Mouse (Mus musculus): ENCODE results near the gene Hhat. TPM values are rescaled to one million over a fixed set of nuclear protein-coding genes. Genes with fewer than 3 reads are reported as not detected.

The Hhat gene
- total RNA-seq, 2 experiments from 2014 or later: 0.72 TPM

DNA sequence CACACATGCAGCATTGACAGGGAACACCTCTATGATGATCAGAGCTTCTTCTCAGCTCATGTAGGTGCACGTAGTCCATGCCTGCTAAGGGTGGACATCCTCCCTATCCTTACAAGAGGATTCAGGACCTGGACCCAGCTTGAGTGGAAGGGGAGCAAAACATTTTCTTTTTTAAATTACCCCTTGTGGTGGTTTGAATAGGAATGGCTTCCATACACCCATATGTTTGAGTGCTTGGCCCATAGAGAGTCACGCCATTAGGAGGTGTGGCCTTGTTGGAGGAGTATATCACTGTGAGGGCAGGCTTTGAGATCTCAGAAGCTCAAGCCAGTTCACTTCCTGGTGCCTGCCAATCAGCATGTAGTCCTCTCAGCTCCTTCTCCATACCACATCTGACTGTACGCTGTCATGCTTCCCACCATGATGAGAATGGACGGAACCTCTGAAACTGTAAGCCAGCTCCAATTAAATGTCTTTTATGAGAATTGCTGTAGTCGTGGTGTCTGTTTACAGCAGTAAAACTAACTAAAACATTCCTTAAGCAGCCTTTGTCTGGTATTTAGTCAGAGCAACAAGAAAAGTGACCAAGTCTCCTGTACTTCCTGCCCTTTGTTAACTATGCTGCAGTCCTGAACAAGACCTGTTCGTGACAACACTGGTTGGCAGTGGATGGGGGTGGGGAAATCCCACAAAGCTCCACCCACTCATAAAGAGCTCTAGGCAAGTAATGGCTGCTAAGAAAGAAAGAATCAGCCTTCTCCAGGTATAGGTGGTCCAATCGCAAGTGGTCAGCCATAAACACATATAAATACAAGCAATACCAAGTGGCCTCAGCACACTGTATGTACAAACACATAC, 28.4 kb downstream of the Hhat start:
- DNase-seq: no peak

DNA sequence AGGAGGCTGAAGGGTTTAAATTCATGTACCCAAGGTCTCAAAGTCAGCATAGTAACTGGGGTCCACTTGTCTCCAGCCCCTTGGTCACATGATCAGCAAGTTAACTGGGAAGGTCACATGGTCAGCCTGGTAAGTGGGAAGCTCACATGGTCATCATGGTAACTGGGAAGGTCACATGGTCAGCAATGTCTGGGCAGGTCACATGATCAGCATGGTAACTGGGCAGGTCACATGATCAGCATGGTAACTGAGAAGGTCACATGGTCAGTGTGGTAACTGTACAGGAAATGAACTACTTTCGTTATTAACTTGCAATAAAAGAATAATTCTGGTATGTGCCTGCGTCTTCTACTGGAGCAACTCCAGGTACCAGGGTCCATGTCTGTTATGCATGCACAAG, 29.1 kb downstream of the Hhat start:
- DNase-seq: no peak

DNA sequence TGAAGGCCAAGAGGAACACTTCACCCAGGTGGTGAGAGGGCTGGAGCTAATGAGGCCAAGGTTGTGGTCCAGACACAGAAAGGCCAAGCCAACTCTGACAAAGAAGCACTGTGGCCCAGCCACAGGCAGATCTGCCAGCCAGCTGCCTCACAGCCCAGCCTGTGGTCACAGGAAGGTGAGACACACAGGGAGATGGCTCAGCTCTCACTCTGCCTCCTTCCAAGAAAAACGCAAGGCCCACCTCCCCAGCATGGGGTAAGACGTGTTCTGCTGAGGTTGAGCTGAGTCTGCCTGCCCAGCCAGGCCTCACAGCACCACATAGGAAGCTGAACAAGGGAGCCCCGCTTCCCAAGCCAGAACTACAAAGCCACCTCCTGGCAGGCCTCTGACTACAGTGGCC, 34.5 kb downstream of the Hhat start:
- DNase-seq: peak; percentile 20

DNA sequence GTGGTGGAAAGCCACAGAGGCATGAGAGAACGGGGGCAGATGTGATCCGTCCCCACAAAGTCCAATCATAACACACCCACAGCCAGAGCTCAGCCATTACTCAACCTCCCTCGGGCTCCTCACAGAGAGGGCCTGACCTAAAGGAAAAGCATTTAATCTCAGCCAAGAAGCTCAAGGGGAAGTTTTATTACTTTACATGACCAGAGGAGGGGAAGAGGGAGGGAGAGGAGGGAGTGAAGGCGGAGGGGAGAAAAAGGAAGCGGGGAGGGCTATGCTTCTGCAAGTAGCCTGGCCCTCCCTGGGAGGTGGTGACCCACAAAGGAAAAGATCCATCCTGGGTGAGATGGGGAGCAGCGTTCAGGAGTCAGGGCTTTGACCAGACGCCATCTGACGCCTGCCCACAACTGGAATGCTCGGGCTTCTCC, 35.0 kb downstream of the Hhat start:
- no peak for DNase-seq

DNA sequence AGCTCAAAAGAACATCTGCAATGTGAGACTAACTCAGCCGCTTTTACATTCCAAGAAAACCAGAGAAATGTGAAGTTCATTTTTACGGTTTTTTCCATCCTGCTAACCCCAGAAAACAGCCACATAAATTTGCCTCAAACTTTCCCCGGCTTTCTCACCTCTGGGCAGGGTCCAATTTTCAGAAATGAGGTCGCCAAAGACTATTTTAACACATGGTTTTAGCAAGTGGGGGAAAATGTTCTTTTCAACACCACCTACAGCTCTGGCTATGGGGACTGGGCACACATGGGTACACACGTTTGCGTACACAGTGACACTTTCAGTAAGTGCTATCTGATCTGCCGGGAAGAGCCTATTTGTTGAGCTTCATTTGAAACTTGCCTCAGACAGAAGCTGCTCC, 40.5 kb downstream of the Hhat start:
- no peak for DNase-seq

DNA sequence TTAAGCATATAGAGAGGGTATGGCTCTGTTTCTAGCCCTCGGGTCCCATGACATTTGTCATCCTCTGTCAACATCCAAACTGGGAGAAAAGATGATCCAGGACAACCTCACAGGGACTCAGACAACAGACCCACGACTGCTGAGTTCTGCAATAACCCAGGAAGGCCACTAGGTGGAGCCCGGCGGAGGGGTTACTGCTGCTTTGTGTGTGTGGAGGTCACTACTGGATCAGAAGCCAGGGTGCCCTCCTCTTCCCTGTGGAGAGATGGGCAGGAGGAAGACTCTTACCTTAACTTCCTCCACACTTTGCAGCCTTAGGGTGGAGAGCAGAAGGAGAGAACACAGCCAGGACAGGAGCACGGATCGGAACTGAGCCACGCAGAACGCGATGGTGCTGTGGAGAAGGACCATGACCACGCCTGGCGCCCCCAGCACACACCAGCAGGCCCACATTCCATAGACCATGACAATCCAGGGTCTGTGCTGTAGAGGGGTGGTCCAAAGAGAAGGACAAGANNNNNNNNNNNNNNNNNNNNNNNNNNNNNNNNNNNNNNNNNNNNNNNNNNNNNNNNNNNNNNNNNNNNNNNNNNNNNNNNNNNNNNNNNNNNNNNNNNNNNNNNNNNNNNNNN, 43.9 kb downstream of the Hhat start:
- DNase-seq: peak; percentile 39

DNA sequence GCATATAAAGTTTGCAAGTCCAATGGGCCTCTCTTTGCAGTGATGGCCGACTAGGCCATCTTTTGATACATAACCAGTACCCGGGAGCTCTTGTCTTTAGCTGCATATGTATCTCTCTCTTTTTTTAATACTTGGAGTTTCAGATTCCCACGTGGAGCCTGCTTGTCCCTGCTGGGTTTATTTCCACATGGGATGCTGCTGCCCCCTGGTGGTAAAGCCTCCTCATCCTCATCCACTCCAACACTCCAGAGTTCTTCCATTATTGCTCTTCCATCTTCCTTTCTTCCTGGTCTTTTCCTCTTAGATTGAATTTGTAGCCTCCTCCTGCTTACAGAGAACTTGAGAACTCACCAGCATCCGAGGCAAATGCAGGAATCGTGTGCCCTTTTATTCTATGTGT, 48.9 kb downstream of the Hhat start:
- DNase-seq: no peak

DNA sequence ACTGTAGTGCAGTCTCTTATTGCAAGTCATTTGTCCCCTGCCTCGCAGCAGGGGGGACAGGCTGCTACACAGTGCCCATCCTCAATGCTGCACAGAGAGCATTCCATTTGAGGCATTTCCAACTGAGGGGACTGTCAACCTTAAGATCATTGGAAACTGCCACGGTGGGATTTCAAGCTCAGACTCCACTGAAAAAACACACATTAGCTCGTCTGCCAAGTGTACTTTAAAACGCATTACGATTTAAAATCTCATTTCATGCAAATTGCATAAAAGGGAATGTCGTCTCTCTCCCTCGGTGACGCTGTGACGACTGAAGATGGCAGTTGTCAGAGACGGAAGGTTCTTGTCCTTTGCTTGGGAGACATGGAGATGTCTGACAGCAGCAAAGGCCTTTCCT, 50.9 kb downstream of the Hhat start:
- no peak for DNase-seq

DNA sequence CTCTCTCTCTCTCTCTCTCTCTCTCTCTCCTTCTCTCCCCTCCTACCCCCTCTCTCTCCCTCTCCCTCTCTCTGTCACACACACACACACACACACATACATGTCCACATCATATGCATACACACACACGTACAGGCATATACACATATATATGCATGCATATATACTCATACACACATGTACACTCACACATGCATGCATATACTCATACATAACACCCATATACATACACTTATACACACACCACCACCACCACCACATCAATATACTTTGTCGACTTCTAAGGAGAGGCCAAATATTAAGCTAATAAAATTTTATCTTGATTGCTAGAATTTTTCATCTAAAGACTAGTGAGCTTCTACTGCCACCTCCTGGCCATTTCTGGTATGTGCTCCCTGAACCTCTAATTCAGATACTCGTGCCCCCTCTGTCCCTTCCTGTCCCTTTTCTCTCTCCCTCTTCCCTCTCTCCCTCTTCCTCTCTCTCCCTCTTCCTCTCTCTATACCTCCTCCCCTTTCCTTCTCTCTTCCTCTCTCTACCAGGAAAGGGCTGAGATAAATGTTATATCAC, 59.2 kb downstream of the Hhat start:
- DNase-seq: no peak

DNA sequence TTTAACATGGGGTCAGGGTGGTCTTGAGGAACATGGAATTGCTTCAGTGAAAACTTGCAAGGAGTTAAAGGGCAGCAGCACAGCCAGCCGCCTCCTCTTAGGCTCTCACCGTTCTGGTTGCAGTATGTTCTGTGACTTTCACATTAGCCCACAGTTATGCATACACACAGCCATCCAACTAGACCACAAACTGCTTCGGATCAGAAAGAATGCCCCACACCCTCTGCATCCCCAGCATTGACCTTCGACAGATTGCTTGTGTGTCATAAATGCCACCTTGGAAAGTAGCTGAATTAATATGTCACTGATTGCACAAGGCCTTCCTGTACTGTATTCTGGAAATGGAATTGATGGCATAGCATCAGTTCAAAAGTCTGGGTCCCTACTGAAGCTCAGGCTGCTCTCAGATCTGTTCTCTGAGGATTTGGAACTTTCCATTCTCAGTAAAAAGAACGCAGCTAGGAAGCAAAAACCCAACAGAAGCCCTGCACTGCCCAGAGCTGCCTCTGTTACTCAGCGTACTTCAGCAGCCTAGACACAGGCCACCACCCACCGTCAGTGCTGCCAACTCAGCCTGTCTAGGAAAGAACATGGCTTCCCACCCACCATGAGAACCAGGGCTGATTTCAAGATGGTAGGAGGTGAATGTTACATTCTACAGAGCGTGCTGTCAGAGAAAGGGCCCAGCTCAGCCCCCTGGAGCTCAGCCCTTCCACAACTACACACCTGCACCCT, 70.5 kb downstream of the Hhat start:
- DNase-seq: no peak

DNA sequence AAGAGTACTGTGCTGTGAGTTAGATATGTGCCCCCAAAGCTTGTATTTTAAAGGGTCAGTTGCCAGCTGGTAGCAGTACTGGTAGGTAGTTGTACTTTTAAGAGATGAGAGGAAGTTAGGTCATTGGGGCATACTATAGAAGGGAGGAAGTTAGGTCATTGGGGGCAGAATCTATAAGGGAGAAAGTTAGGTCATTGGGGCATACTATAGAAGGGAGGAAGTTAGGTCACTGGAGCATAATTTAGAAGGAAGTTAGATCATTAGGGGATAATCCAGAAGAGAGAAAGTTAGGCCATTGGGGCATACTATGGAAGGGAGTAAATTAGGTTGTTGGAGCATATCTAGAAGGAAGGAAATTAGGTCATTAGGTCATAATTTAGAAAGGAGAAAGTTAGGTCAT, 71.9 kb downstream of the Hhat start:
- DNase-seq: no peak

DNA sequence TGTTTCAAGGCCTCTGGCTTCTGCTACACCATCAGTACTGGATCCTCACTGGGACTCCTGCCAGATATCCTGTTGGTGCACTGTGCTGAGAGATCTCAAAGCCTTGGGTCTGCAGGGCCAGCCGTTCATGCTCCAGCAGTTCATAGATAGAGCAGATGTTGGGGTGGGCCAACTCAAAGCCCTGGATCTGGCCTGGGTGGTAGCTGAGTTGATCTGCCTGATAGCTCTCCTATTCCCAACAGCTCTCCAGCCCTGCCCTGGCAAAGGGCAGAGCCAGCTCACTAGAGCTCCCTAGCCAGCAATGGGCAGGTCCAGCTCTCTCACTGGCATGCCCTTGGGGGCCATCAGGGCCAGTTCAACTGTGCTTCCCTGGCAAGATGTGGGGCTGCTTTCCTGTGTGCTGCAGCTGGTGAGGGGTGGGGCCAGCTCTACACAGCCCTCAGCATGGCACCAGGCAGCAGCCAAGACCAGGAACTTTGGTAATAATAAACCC, 74.6 kb downstream of the Hhat start:
- DNase-seq: peak; percentile 10

DNA sequence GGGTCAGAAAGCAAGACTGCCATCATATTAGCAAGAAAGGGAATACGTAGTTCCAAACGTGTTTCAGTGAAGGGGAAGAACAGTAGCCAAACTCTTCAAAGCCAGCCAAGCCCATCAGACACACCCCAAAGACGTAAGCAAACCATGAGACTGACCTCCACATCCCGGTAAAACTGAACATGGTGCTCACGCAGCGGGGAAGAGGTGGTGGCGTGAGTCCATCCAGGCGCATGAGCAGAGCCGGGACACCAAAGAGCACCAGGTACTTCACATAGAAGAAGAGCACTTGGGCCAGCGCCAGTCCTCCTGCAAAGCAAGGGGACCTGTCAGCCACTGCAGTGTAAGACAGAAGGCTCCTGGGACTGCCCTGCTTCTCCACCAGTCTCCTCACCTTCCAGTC, 77.4 kb downstream of the Hhat start:
- DNase-seq: no peak

DNA sequence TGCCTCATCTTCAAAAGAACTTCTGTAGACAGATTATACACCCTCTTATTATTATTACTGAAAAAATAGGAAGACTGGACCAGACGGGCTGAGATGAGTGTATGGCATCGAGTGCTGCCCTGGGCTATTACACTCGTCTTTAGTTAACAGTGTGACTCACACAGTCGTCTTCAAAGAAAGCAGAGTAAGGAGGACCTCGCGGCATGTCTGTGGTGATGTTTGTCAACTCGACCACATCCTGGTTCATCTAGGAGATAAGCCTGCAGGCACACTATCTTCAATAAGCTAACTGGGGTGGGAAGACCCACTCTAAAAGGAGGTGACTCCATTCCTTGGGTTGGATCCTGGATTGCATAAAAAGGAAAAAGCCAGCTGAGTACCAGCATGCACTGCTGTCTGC, 78.0 kb downstream of the Hhat start:
- no peak for DNase-seq

DNA sequence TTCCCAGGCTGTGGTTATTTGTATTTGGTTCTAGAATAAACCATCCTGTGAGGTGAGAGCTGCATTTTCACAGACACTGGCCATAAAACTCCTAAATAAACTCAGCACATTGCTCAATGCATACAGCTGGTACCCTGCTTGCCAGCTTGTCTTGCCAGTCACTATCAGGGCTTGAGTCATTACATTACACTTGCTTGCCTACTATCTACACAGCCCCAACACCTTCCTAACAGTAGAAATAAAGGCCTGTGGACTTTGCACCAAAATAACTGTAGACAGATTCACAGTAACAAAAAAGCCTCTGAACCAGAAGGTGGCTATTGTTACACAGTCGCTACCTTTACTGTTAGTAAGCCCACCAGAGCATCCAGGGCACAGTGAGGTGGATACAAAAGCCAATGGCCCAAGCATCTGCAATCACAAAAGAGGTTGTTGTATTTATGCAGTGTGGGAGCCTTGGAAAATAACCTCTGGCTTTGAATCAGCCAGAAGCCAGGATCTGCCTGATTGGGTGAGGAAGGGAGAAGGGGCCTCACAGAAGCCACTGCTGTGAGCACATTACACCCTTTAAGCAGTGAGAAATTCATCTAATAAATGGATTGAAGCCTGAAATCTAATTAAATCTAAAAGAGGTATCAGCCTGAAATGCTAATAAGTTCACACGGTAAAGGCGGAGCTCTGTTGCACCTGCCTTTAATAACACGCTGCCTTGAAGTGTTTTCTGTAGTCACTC, 88.6 kb downstream of the Hhat start:
- DNase-seq: no peak

DNA sequence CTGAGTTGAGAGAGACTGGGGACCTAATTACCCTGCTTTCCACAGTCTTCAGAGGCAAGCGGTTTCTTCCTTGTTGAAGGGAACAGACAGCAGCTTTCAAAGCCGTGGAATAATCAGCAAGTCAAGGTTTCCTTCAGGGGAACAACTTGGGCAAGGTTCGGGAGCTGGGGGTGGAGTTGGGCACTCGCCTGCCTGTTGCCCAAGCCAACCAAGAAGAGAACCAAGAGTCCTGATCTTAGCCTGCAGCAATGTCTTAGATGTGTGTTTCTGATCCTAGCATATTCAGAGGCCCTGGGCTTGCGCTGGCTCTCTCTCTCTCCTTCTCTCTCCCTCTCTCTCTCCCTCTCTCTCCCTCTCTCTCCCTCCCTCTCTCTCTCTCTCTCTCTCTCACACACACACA, 93.8 kb downstream of the Hhat start:
- no peak for DNase-seq

DNA sequence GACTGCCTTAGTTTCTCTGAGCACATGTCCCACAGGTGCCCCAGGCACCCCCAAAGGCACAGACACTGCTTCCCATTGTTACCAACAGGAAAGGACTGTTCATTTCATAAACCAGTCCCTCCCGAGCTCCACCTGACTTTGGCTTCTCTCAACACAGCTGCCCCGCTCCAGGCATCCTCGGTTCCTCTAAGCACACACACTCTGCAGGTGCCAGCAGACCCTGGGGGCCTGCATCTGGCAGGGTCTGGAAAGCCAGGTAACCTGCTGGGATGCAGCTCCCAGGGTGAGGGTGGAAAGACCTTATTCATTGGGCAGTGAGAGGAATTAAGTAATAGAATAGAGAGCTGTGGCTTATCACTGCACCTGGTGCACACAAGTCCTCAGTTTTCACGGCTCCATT, 107.4 kb downstream of the Hhat start:
- DNase-seq: no peak

DNA sequence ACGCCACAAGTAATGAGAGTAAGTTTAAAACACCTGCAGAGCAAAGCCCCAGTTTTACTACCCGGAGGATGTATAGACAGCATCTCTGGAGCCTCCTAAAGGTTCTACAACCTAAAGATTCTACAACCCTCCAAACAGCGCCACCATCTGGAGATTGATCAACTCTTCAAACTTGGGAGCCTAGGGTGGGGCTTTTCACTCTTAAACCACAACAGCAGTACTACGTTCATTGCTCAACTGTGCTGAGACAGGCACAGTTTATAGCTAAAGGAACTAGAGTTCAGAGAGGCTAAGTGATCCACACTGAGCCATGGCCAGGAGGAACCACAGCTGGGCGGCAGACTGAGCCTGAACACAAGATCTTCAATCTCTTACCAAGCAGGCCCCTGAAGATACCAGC, 107.9 kb downstream of the Hhat start:
- no peak for DNase-seq

DNA sequence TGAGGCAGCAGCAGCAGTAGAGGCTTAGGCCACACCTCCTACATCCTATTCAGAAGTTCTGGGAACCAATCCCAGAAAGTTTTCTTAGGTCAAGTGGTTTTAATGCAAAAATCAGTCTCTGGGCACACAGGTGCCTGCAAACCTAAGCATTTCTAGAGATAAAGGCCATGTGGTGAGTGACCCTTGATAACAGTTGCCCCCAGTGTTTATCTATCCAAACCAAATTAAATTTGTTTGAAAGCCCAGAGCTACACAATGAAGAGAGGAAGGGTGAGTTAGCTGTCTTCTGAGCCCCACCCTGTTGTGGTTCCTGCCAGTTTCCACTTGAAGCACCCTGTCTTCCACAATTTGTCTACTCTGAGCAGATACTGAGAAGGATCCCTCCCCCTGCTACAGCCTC, 109.4 kb downstream of the Hhat start:
- no peak for DNase-seq

DNA sequence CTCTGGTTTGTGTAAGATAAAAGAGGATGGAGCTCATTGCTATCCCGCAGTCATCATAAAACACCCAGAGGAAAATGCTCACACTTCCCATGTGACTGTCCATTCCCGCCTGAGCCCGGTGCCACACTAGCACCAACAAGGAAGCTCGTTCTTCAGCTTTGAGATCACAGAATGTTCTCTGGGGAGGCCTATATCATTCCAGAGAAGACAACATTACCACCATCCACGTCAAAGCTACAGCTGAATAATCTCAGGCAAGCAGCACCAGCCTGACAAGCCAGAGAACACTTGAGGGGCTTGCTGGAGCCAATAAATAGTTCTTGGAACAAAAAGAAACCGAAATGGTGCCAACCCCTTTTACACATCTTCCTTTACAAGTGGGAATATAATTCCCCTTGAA, 113.6 kb downstream of the Hhat start:
- no peak for DNase-seq

DNA sequence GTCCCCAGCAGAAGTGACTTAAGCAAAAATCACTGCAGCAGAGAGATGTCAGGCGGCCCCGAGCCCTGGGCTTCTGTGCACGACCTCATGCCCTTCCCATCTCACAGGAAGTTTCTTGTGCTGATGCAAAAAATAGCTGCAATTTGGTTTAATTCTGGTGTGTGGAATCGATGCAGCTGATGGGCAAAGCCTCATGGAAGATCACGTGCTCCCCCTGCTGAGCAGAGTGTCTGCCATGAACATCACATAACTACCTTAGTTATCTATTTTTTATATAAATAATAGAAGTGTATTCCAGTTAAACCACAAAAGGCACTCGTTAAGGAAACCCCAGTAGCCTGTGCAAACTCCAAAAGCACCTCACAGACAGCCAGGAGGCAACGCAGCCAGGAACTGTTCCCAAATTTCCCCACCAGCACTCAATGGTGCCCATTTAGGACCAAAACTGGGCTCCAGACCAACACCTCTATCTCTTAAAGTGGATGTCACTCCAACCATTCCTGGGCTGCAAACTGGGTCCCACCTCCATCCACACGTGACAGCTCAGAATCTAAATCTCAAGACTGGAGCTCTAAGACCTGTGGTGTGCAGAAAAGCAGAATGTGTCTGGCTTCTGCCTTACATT, 118.9 kb downstream of the Hhat start:
- DNase-seq: no peak

DNA sequence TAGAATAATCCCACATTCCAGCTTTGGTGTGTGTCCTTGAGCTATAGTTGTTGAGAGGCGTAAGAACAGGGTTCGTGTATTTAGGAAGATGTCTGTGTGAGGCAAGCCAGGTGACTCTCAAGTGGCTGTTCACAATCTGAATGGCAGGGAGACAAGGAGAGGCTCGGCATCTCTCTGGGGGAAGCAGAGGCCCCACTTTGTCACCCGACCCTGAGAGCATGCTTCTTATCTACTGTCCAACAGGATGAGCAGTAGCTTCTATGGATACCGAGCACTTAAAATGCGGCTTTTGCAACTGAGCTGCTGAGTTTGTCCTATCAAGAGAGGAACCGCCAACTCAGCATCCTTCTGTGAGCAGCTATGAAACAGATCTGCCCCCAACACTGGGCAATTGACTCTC, 120.4 kb downstream of the Hhat start:
- DNase-seq: no peak

Data from gastrocnemius, postnatal 25 days (tissue).